Mouse (Mus musculus) CD4-positive, CD25-positive, alpha-beta regulatory T cell, adult 4 months (primary cell): ENCODE data around the gene Zfp57. TPM values are rescaled to one million over a fixed set of nuclear protein-coding genes. Genes with fewer than 3 reads are reported as not detected.
"Not testable (repeated sequence)": the region's sequence is repeated elsewhere in the genome, so short reads cannot be mapped to it uniquely, and the experiment has no call there.

Experiments
- ATAC-seq: one replicate; pipeline ENCODE4 v1.8.0; 2017
- polyA plus RNA-seq, 2 experiments: library from polyadenylated mRNA; unstranded; fragments of 100-300 nt; shearing (Covaris generic); gene quantifications; one replicate each; pipeline ENCODE4 v1.2.1; 2017

The Zfp57 gene
- polyA plus RNA-seq, 2 experiments from 2014 or later, result not detected

DNA sequence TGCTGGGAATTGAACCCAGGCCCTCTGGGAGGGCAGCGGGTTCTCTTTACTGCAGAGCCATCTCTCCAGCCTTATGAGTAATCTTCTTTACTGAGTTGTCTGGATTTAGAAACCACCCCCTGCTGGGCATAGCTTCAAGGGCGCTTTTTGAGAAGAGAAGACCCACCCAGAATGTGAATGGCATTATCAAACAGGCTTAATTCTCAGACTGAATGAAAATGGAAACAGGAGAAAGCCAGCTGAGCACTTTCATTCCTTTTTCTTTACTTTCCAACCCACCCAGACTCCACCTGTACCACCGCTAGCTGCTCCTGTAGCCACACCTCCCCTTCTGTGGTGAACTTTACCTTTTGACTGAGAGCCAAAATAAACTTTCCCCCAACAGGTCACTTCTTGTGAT, 5.5 kb upstream of the Zfp57 start:
- ATAC-seq, result no peak

DNA sequence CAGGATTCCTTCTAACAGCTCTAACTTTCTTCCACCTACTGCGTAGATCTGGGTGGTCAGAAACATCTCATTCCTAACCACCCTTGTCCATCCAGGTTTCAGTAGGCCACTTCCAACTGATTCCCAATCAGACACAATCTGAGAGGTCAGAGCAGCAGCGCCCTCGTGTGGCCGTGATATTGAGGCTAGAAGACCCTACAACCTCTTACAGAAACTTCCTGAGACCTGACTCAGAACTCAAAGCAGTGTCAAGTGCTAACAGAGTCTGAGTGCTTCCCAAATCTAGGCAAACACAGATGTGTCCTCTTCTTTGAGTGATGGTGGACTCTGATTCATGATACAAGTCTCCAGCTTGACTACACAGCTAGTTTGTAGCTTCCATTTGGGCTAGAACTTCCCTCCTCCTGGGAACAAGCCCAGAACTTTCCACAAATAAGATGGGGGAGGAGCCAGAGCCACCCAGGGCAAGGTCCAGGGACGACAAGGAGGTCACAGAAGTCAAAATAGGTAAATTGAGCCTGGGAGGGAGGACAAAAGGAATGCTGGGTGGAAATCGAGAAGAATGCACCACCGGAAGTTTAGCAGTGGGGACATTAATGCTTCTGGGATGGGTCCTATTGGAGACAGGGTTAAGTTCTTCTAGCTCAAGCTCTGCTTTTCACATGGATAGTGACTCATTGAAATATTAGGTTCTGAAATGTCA, 3.8 kb upstream of the Zfp57 start:
- no peak for ATAC-seq

DNA sequence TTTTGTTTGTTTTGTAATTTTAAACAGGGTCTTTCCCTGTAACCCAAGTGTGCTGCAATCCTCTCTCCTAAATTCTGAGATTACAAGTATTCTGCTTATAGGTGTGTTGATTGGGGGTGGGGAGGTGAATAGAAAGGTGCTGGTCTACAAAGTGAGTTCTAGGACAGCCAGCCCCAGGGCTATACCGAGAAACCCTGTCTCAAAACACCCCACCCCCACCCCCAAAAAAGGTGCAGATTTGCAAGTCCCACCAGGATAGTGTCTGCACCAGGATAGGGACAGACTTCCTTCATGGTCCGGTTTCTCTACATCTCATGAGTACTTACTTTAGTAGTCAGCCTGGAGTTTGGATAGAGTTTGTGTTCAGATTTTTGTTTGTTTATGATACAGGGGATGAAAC, 2.5 kb upstream of the Zfp57 start:
- no peak for ATAC-seq

DNA sequence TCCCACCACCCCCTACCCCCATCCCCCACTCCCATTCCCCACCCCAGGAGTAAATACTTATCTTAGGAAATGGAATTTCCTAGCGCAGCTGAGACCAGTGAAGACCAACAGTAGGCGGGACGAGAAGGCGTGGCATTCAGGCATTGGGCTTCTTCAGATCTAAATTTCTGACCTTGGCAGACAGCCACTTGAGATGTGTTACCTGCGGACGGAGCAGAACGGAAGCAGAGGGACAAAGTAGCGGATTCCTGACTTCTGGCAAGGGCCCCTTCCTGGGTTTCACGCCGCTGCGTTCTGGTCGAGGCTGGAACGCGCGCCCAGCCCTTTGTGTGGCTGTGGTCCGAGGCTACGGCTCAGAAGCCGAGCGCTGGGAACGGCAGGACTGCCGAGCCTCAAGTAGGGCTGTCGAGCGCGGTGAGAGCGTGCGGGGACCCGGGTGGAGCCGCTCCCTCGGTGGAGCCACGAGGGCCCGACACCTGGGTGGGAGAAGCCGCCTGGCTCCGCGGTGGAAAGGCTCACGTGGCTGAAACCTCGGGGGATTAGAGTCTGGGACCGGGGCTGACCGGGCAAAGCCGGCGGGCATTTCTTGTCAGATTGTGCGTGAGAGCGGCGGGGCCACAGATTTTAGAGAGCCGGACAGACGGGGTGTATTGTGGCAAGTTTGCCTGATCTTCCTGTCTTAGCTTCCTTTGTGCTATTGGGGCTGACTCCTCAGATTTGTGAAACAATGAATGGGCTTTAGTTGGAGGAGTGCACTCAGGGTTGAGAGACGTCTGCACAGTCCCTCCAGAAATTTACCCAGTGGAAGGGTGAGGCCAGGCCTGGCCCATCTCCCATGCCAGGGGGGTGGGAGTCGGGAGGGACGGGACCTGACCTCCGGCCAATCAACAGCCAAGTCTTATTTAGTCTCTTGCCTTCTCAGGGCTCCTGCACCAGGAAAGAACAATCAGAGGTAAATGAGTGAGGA, 1.7 kb downstream of the Zfp57 start:
- no peak for ATAC-seq

DNA sequence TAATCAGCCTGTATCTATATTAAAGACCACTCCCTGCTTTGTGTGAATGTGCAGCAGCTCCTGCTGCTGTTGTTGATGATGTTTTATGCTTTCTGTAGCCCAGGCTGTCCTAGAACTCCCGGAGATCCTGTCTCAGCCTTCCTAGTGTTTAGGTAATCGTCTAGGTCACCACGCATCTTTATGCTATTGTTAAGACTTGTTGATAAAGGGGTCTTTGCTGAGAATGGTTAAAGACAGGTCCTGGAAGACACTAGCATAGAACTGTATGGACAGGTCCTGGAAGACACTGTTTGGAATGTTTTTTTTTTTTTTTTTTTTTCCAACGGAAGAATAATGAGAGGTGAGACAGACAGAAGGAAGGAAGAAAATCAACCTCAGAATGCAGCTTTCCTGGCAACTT, 2.4 kb downstream of the Zfp57 start:
- no peak for ATAC-seq

- ATAC-seq, result no peak
Observed at GRCm38 (mm10) chr17:37008161-37008560, 7.2 kb downstream of the Zfp57 start.

DNA sequence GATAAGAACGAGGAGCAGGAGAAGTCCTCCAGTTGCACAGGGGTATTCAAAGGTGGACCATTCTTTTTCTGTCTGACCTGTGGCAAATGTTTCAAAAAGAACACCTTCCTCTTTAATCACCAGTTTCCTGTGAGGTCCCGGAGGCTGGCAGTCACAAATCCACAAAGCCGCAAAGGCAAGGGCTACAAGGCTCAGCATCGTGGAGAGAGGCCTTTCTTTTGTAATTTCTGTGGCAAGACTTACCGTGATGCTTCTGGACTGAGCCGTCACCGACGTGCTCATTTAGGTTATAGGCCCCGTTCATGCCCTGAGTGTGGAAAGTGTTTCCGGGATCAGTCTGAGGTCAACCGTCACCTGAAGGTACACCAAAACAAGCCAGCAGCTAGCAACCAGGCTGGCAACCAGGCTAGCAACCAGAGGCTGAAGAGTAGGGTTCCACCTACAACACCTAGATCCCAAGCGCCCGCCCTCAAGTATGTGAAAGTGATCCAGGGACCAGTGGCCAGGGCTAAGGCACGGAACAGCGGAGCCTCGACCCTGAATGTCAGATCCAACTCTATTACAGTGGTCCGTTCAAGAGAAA, 8.6 kb downstream of the Zfp57 start:
- ATAC-seq, result peak; percentile 37

- ATAC-seq, result no peak
Observed at GRCm38 (mm10) chr17:37011719-37012118, 10.8 kb downstream of the Zfp57 start.

DNA sequence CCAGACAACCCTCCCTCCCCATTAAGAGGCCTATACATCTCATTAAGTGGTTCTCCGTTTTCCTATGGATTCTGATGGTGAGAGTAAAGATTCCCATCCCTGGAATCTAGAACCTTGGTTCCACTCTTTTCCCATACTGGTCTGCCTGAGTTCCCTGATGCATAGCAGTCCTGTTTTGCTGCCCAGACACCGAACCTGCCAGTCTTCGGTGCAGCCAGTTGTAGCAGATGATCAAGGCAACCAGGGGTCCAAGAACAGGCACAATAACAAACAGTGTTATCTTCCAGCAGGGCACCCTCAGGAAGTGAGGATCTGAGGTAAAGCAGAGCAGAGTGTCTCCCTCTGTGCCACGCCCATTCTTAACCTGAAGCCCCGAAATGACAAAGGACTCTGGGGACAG, 11.2 kb downstream of the Zfp57 start:
- no peak for ATAC-seq

GRCm38 (mm10) chr17:37016333-37016732, 15.4 kb downstream of the Zfp57 start:
- ATAC-seq, result no peak

GRCm38 (mm10) chr17:37018328-37018727, 17.4 kb downstream of the Zfp57 start:
- ATAC-seq, result no peak

- not testable (repeated sequence) for ATAC-seq
Observed at GRCm38 (mm10) chr17:37019242-37019641, 18.3 kb downstream of the Zfp57 start.

- ATAC-seq, result no peak
Observed at GRCm38 (mm10) chr17:37022628-37023576, 21.9 kb downstream of the Zfp57 start, which contains the start of gene Mog. TSS of gene Mog (minus strand) at chr17:37023398.

DNA sequence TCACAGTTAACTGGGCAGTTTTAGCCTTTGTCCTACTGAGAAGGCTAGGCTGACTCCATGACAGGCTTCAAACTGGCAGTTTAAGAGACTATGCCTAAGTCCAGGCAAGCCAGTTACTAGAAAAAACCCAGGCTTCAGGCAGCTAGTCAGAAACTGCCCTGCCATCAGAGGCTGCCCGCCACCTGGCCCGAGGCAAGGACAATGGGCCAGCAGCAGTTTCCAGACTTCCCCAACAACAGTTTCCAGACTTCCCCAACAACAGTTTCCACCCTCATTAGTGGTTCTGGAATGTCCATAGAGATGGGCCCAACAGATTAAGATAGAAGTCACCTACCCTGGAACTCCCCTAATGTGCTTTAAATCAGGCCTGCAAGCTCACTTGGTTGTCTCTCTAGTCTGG, 25.5 kb downstream of the Zfp57 start:
- no peak for ATAC-seq

DNA sequence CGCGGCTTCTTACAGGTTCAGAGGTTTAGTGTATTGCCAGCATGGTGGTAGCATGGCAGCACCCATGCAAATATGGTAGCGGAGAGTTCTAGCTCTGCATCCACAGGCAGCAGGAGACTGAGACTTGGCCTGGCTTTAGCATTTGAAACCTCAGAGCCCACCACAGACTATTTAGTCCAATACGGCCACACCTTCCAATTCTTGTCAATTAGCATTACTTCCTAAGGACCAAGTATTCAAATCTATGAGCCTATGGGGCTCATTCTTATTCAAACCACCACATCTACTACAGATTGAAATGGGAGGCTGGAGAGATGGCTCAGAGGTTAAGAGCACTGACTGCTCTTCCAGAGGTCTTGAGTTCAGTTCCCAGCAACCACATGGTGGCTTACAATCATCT, 26.5 kb downstream of the Zfp57 start:
- no peak for ATAC-seq

DNA sequence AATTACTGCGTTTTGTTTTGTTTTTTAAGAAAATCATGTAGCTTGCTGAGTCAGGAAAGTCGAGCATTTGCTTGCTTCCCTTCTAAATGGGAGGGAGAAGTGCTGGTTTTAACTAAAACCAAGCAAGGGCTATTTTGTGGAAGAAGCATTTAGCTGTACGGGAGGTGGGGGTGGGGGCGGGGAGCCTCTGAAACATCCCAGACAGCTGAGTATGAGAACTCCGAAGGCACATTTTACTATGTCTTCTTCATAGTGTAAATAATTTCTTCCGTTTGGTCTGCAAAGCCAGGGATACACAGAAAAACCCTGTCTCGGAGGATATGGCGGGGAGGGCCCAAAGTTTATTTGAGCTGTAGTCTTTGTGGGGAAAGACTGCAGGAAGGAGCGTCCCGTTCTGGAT, 27.2 kb downstream of the Zfp57 start:
- ATAC-seq, result no peak

GRCm38 (mm10) chr17:37028683-37029120, 27.7 kb downstream of the Zfp57 start:
- peak; percentile 99 for ATAC-seq

DNA sequence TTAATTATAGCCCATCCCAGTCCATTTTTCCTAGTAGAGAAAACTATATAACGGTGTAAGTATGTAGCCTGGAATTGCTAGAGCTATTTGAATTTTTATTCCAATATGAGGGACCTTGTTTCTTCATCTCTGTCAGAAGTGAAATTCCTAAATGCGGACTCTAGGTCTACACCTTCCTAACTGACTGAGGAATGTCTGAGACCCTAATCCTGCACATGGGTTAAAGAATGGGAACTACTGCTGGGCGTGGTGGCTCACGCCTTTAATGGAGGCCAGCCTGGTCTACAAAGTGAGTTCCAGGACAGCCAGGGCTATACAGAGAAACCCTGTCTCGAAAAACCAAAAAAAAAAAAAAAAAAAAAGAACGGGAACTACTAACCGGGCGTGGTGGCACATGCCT, 28.2 kb downstream of the Zfp57 start:
- ATAC-seq, result no peak

DNA sequence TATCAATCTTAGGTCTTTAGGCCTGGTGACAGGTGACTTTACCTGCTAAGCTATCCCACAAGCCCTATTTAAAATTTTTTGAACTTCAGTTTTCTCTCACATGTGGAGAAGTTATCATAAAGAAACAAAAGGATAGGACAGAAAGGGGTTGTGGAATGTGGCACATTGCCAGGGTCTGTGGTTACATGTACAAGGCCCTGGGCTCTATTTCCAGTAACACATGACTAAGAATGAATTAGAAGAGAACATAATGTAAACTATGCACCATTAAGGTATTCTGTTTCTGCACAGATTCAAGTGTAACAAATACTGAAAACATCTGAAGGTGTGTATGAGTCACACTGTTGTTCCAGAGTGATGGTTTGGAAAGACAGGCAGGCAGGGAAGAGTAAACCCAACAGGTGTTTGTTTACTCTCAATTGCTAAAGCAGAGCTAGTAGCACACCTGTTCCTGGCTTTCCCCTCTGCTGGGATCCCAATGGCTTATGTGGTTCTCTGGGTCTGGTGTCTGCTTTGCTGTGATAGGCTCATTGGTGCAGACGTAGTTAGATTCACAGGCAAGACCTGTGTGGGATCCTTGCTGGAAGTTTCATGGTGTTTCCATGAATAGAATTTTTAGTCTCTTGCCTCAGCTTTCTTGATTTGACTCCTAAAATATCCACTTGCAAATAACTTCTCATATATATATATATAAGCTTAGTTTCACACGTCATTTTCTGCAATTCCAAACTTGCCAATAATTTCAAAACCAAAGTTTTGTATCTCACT, 38.3 kb downstream of the Zfp57 start:
- ATAC-seq, result no peak

- ATAC-seq, result no peak
Observed at GRCm38 (mm10) chr17:37044651-37045244, 43.8 kb downstream of the Zfp57 start.
